Mouse (Mus musculus) monocyte, adult 59 days (primary cell): Measurements from ENCODE around the gene Pibf1. TPM values are rescaled to one million over a fixed set of nuclear protein-coding genes. Genes with fewer than 3 reads are reported as not detected.

ENCODE experiments used
- total RNA-seq, 2 experiments: library from RNA; stranded (reverse); gene quantifications; one replicate each; pipeline ENCODE4 v1.2.4; 2023

Pibf1 gene
- total RNA-seq, result 10 to 100 TPM; 14.1 to 15.6 TPM

GRCm38 (mm10) chr14:99099267-99099966, at the start of gene Pibf1, which contains the start of gene Dis3:
TSS of gene Pibf1 (plus strand) at chr14:99099424.
TSS of gene Dis3 (minus strand) at chr14:99099770.

GRCm38 (mm10) chr14:99298385-99299021, 199.3 kb downstream of the Pibf1 start, which contains the start of gene Klf5:
TSS of gene Klf5 (plus strand) at chr14:99298691.

Other genes starting within 250 kb of the Pibf1 start
- gene Rpl36a-ps1, start 105.1 kb upstream of the Pibf1 start, total RNA-seq, result not detected
- gene Mzt1, start 53.3 kb upstream of the Pibf1 start, total RNA-seq, result 10 to 100 TPM; 16.9 to 17.9 TPM
- gene Bora, start 53.2 kb upstream of the Pibf1 start, total RNA-seq, result 1 to 10 TPM; 5.4 to 7.3 TPM
- 10 to 100 TPM in 1 of 2 experiments, 1 to 10 TPM in 1; 8.5 to 11.0 TPM for gene Dis3, start 346 bp downstream of the Pibf1 start, total RNA-seq
- gene Klf5, start 199.3 kb downstream of the Pibf1 start, total RNA-seq, result under 1 TPM in 1 of 2 experiments, not detected in 1; 0.58 TPM